Mouse (Mus musculus) granulocyte monocyte progenitor cell, adult 5-6 weeks (primary cell): ENCODE data around the gene Fndc4. TPM values are rescaled to one million over a fixed set of nuclear protein-coding genes. Genes with fewer than 3 reads are reported as not detected.

Experiments used
- ATAC-seq: replicated peaks from 2 replicates; pipeline ENCODE4 v1.8.0; 2016; ENCODE audit warnings: mild to moderate bottlenecking, moderate TSS enrichment, inconsistent platforms; ENCODE audit not compliant: poor library complexity, severe bottlenecking
- total RNA-seq, 2 experiments: library from RNA; stranded (forward) in 1 of 2; stranded (reverse) in 1 of 2; fragments of 200-712, 200-1000 nt in 1 of 2; fragments of >200 nt in 1 of 2; fragmentation: Nextera tagmentation in 1 of 2; gene quantifications; 2 replicates each; pipeline ENCODE4 v1.2.3; 2014 to 2017

The Fndc4 gene
- total RNA-seq, 2 experiments from 2014 or later = not detected

DNA sequence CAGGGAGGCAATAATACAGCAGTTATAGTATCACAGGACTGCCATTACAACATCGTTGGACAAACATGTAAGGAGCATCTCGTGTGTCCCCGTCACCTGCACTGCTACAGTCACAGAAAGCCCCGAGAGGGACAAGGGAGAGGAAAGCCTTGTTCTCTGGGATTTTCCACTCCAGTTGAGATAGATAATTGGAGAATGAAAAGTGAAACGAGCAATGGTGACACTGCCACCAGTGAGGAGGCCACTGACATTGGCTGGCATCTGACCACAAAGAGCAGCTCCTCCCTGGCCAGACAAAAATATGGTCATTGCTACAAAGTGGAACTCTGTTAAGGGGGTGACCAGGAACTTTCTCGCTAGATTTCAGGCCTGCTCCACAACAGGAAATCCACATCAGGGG lies 28.2 kb downstream of the Fndc4 start:
- peak; percentile 27; the same call in 1 of the 2 replicates for ATAC-seq

DNA sequence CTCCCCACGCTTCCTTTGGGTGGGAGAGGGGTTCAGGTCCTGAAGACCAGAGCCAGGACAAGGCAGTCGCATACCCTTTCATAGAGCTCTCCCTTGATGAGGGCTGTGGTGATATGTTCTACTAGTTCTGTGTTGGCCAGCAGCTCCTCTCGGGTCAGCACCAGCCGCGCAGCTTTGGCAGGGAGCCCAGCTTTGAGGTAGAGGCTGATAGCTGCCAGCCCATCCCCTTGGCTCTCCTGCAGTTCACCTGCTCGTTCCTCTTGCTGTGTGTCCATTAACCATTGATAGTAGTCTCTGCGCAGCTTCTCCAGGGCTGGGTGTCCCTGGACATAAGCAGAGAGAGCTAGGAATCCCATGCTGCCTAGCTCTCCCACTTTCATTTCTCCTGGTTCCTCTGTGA lies 29.8 kb downstream of the Fndc4 start:
- ATAC-seq = no peak

DNA sequence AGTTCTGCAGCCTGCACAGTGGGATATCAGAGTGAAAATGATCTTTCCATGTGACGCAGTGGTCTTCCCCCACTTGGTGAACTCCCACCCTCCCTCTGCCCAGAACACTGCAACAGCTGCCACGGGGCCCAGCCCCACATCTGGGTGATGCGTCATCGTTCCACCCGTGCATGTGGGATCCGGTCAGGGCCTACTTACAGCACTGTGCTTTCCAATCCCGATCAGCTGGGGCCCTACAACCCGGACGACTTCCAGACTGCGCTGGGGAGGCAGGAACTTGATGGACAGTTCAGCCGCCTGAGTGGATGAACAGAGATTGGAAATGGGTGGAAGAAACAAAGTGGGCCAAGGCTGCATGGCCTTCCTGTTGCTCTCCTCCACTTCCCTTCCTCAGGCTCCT lies 38.3 kb downstream of the Fndc4 start:
- no peak for ATAC-seq

DNA sequence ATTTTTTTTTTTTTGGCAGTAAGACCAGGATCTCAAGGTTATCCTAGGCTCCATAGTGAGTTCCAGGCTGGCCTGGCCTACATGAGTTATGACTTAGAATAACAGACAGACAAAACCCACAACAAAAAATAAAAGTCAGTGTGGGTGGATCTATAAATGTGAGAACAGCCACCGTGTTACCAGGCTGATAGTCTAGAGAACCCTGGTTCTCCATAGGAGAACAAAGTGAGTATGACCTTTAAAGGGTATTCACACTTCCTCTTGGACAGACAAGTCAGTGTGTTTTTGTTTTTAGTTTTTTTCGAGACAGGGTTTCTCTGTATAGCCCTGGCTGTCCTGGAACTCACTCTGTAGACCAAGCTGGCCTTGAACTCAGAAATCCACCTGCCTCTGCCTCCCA lies 39.9 kb downstream of the Fndc4 start:
- ATAC-seq = no peak

DNA sequence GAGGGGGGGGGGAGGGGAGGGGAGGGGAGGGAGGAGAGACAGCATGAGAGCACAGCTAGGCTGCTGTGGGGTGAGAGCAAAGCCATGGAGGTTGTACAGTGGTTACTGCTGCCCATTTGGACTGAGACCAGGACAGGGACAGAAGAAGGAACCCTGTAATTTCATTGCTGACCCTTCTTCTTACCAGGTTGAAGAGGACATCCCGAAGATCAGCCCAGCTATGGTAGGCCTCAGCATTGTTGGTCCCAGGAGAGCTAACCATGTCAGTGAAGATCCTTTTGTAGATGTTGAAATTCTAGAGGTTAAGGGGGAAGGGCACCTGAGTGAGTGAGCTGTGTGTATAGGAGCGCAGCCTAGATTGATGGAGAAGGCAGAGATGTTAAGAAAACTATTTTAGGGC lies 40.5 kb downstream of the Fndc4 start:
- ATAC-seq = no peak

DNA sequence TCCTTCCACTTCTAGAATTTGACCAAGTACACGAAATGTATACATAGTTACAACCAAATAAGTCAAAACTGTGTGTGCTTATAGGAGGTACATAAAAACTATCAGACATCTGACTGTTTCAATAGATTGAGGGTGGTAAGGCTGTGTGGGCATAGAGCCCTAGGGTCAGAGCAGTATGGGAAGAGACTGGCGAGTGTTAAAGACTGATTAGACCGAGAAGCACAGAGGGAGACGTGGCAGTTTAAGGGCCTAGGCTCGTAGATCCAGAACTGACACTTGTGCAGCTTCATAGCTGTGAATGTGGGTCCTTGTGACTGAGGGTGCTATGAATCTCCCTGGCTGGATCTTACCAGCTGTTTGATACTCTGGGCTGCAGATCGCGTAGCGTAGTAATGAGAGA lies 41.0 kb downstream of the Fndc4 start:
- no peak for ATAC-seq

DNA sequence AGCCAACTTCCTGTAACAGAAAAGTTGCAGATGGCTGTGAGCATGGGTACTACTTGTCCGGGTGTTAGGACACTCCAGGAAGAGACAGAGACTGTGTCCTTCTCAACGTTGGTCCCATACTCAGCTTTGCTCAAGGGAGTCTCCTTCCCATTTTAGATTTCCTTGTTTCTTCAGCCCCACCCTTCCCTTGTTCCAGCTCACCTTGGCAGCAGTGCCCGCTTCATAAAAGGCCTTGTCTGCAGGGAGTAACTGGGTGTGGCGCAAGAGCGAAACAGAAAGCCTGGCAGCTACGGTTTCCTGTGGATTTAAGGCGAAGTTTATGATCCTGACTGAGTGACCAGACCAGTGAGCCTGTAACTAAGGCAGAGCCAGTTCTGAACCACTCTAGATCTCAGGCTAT lies 41.4 kb downstream of the Fndc4 start:
- peak; percentile 60 for ATAC-seq

DNA sequence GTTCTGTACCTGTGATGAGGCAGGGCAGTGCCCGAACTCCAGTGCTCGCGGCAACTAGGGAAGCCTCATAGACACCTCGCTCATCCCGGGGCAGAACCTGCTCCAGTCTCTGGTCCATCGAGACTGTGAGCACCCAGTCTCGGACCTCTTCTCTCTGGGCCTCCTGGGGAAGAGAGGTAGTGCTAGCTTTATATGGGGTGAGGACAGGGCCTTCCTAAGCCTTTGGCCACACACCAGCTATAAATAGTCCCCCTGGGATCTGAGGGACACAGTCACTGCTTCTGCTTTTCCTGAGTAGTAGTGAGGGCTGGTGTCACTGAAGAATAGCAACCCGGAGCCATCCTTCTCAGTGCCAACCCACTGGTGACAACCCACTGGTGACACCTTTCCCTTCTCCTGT lies 42.1 kb downstream of the Fndc4 start:
- peak; percentile 39 for ATAC-seq

DNA sequence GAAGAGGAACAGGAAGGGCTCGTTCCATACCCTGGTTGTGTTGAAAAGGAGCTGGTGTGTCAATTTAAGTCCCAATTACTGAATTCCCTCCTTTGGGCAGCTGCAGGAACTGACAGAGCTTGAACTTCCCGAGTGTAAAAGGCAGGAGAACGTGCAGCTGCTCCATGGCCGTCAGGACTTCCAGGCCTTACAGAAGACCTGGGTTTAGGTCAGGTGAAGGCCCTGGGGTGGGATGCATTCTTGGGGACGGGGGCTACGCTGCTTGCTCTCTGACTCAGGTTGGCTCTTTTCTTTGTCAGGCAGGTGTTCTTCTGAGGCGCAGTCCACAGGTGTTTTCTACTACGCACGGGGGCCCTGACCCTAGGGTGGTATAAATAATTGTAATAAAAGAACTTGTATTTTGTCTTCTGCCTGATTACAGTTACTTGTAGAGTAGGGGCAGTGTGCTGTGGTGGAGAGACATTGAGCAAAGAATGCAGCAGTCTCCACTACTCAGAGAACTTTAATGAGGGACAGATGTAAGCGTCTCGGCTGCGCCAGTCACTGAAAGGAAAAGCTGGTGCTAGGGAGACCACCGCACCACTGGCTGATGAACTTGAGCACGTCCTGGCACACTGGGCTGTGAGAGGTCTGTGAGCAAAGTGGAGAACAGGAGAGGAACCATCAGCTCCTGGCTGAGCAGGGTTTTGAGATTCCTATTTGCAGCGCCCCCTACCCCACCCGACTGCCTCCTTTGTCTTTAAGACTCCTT lies 42.9 kb downstream of the Fndc4 start:
- no peak for ATAC-seq

DNA sequence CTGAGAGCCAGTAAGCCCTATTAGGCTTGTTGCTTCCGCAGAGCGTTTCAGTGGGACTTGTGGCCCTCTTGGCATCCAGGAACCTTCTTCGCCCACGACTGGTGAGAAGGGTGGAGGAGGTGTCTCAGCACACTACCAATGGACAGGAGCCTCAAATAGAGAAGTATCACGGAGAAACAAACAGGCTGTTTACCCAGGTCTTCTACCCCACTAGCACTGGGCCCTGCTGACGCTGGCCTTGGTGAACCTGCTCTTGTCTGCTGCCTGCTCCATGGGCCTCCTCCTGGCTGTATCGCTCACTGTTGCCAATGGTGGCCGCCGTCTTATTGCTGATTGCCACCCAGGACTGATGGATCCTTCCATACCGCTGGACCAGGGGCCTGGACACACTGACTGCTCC lies 43.7 kb downstream of the Fndc4 start:
- ATAC-seq = no peak

DNA sequence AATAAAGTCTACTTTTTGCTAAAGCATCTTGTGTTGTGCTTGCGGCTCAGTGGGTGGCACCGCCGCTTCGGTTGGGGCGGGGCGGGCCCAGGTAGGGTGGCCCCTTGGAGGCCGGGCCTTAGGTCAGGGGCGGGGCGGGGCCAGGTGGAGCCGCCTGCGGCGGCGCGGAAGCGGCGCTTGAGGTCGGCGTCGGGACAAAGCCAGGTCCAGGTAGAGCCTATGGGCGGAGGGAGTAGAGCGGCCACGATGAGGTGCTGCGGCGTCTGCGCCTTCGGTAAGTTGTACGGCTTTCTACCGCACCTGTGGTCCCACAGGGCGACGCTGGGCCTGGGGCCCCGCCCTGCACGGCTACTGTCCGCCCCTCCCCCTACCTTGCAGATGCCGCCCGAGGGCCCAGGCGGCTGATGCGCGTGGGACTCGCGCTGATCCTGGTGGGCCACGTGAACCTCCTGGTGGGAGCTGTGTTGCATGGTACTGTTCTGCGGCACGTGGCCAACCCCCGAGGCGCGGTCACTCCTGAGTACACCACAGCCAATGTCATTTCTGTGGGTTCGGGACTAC lies 44.3 kb downstream of the Fndc4 start, which contains the start of gene Krtcap3:
Gene Krtcap3 (plus strand): TSS at position 151 of the 561 bp plus-strand sequence.
- 0 out of 2 replicates have a peak, but pooled peaks have one; percentile 6 for ATAC-seq

DNA sequence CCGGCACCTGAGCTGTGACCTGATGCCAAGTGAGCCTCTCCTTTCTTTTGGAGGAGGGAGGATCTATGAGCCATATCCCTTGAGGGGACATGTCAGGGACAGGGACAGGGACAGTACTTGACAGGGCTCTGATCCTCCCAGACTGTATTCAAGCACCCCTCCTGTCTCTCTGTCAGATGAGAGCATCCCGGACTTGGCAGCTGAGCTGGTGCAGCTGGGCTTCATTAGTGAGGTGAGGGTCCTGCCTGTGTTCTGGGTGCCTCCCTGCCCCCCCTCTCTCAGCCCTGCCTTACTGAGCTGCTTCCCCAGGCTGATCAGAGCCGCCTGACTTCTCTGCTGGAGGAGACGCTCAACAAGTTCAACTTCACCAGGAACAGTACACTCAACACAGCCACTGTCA lies 45.2 kb downstream of the Fndc4 start:
- ATAC-seq = no peak

Other genes with a start within 250 kb of the Fndc4 start
- gene Atraid, start 247.8 kb downstream of the Fndc4 start, total RNA-seq (2014; fragmentation: Nextera tagmentation) = 42.7 and 79.1 TPM in 2 replicates
- 44.7 and 59.4 TPM in 2 replicates for gene Atraid, start 247.8 kb downstream of the Fndc4 start, total RNA-seq (2017)
- gene Slc5a6, start 247.2 kb downstream of the Fndc4 start, total RNA-seq (2014; fragmentation: Nextera tagmentation) = 7.2 and 7.9 TPM in 2 replicates
- gene Slc5a6, start 247.2 kb downstream of the Fndc4 start, total RNA-seq (2017) = 5.8 and 8.8 TPM in 2 replicates
- 57.4 and 70.3 TPM in 2 replicates for gene Cad, start 241.3 kb downstream of the Fndc4 start, total RNA-seq (2014; fragmentation: Nextera tagmentation)
- gene Cad, start 241.3 kb downstream of the Fndc4 start, total RNA-seq (2017) = 23.1 and 39.5 TPM in 2 replicates
- not detected in 2 replicates for gene Dnajc5g, start 189.8 kb downstream of the Fndc4 start, total RNA-seq (2014; fragmentation: Nextera tagmentation)
- gene Dnajc5g, start 189.8 kb downstream of the Fndc4 start, total RNA-seq (2017) = not detected in 2 replicates
- gene Slc30a3, start 187.8 kb downstream of the Fndc4 start, total RNA-seq (2014; fragmentation: Nextera tagmentation) = not detected in 2 replicates
- not detected in 2 replicates for gene Slc30a3, start 187.8 kb downstream of the Fndc4 start, total RNA-seq (2017)
- not detected in 2 replicates for gene Trim54, start 179.4 kb downstream of the Fndc4 start, total RNA-seq (2014; fragmentation: Nextera tagmentation)
- gene Trim54, start 179.4 kb downstream of the Fndc4 start, total RNA-seq (2017) = not detected in 2 replicates
- not detected in 2 replicates for gene Ucn, start 157.3 kb downstream of the Fndc4 start, total RNA-seq (2014; fragmentation: Nextera tagmentation)
- not detected in 2 replicates for gene Ucn, start 157.3 kb downstream of the Fndc4 start, total RNA-seq (2017)
- 19.6 and 42.3 TPM in 2 replicates for gene Mpv17, start 141.8 kb downstream of the Fndc4 start, total RNA-seq (2014; fragmentation: Nextera tagmentation)
- 20.9 and 32.9 TPM in 2 replicates for gene Mpv17, start 141.8 kb downstream of the Fndc4 start, total RNA-seq (2017)
- 1.5 and 6.6 TPM in 2 replicates for gene Gm29609, start 116.2 kb downstream of the Fndc4 start, total RNA-seq (2014; fragmentation: Nextera tagmentation)
- 0.36 TPM in 1 of 2 replicates, not detected in the other for gene Gm29609, start 116.2 kb downstream of the Fndc4 start, total RNA-seq (2017)
- gene Gtf3c2, start 115.9 kb downstream of the Fndc4 start, total RNA-seq (2014; fragmentation: Nextera tagmentation) = 94.6 and 100 TPM in 2 replicates
- 52.0 and 59.8 TPM in 2 replicates for gene Gtf3c2, start 115.9 kb downstream of the Fndc4 start, total RNA-seq (2017)
- 53.3 and 65.5 TPM in 2 replicates for gene Snx17, start 102.9 kb downstream of the Fndc4 start, total RNA-seq (2014; fragmentation: Nextera tagmentation)
- gene Snx17, start 102.9 kb downstream of the Fndc4 start, total RNA-seq (2017) = 36.5 and 58.9 TPM in 2 replicates
- gene Eif2b4, start 102.7 kb downstream of the Fndc4 start, total RNA-seq (2014; fragmentation: Nextera tagmentation) = 68.3 and 91.6 TPM in 2 replicates
- gene Eif2b4, start 102.7 kb downstream of the Fndc4 start, total RNA-seq (2017) = 50.0 and 65.6 TPM in 2 replicates
- 10.6 and 15.4 TPM in 2 replicates for gene Zfp513, start 93.8 kb downstream of the Fndc4 start, total RNA-seq (2014; fragmentation: Nextera tagmentation)
- 5.9 and 6.9 TPM in 2 replicates for gene Zfp513, start 93.8 kb downstream of the Fndc4 start, total RNA-seq (2017)
- gene Ppm1g, start 75.4 kb downstream of the Fndc4 start, total RNA-seq (2014; fragmentation: Nextera tagmentation) = 155 and 167 TPM in 2 replicates
- 175 and 201 TPM in 2 replicates for gene Ppm1g, start 75.4 kb downstream of the Fndc4 start, total RNA-seq (2017)
- 65.6 and 75.4 TPM in 2 replicates for gene Nrbp1, start 55.2 kb downstream of the Fndc4 start, total RNA-seq (2014; fragmentation: Nextera tagmentation)
- 79.2 and 99.5 TPM in 2 replicates for gene Nrbp1, start 55.2 kb downstream of the Fndc4 start, total RNA-seq (2017)
- not detected in 2 replicates for gene Gm9970, start 54.8 kb downstream of the Fndc4 start, total RNA-seq (2014; fragmentation: Nextera tagmentation)
- not detected in 2 replicates for gene Gm9970, start 54.8 kb downstream of the Fndc4 start, total RNA-seq (2017)
- gene Krtcap3, start 44.4 kb downstream of the Fndc4 start, total RNA-seq (2014; fragmentation: Nextera tagmentation) = 1.6 and 19.8 TPM in 2 replicates
- gene Krtcap3, start 44.4 kb downstream of the Fndc4 start, total RNA-seq (2017) = 1.6 and 4.7 TPM in 2 replicates
- gene Ift172, start 5.0 kb downstream of the Fndc4 start, total RNA-seq (2014; fragmentation: Nextera tagmentation) = 16.5 and 29.2 TPM in 2 replicates
- gene Ift172, start 5.0 kb downstream of the Fndc4 start, total RNA-seq (2017) = 12.7 and 44.9 TPM in 2 replicates
- gene Gckr, start 1.4 kb upstream of the Fndc4 start, total RNA-seq (2014; fragmentation: Nextera tagmentation) = not detected in 2 replicates
- not detected in 2 replicates for gene Gckr, start 1.4 kb upstream of the Fndc4 start, total RNA-seq (2017)
- gene Zfp512, start 156.4 kb upstream of the Fndc4 start, total RNA-seq (2014; fragmentation: Nextera tagmentation) = 17.9 and 18.0 TPM in 2 replicates
- gene Zfp512, start 156.4 kb upstream of the Fndc4 start, total RNA-seq (2017) = 21.5 and 29.5 TPM in 2 replicates
- not detected in 2 replicates for gene 4930548H24Rik, start 189.7 kb upstream of the Fndc4 start, total RNA-seq (2014; fragmentation: Nextera tagmentation)
- gene 4930548H24Rik, start 189.7 kb upstream of the Fndc4 start, total RNA-seq (2017) = not detected in 2 replicates
- 22.0 and 31.5 TPM in 2 replicates for gene Gpn1, start 198.7 kb upstream of the Fndc4 start, total RNA-seq (2014; fragmentation: Nextera tagmentation)
- gene Gpn1, start 198.7 kb upstream of the Fndc4 start, total RNA-seq (2017) = 35.3 and 46.6 TPM in 2 replicates
- 32.1 and 37.3 TPM in 2 replicates for gene Slc4a1ap, start 230.9 kb upstream of the Fndc4 start, total RNA-seq (2014; fragmentation: Nextera tagmentation)
- gene Slc4a1ap, start 230.9 kb upstream of the Fndc4 start, total RNA-seq (2017) = 45.1 and 53.4 TPM in 2 replicates
- 13.8 and 19.2 TPM in 2 replicates for gene Supt7l, start 231.7 kb upstream of the Fndc4 start, total RNA-seq (2014; fragmentation: Nextera tagmentation)
- 18.0 and 20.3 TPM in 2 replicates for gene Supt7l, start 231.7 kb upstream of the Fndc4 start, total RNA-seq (2017)